Mouse (Mus musculus) gastrocnemius, adult 8-10 months (tissue): ENCODE measurements around the gene Krtap13-1. TPM values are rescaled to one million over a fixed set of nuclear protein-coding genes. Genes with fewer than 3 reads are reported as not detected.
"Not testable (repeated sequence)": the region's sequence is repeated elsewhere in the genome, so short reads cannot be mapped to it uniquely, and the experiment has no call there.

Experiments
- DNase-seq, 2 experiments: peaks; one replicate each; pipeline ENCODE4 v3.0.0; 2022; ENCODE audit warnings: low spot score in 2 of 2
- total RNA-seq, 4 experiments: library from RNA; stranded (reverse); gene quantifications; 2 replicates each; pipeline ENCODE4 v1.2.4; 2022

Gene Krtap13-1
- not detected for total RNA-seq

DNA sequence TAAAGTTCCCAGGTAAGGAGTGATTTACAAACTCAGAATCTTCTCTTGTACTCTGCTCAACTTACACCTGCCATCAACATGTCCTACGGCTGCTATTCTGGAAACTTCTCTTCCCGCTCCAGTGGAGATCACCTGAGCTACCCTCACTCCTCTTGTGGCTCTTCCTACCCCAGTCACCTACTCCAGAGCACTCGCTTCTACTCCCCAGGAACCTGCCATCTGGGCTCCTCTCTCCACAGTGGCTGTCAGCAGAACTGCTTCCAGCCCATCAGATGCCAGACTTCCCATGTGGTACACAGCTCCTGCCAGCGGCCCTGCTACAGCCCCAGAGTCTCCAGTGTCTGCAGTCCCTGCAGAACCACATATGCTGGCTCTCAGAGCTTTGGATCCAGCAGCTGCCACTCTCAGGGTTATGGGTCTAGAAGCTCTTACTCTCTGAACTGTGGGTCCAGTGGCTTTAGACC lies at the start of gene Krtap13-1:
TSS of gene Krtap13-1 (plus strand) at position 51 of the 464 bp plus-strand sequence.
- peak in 1 of 2 experiments; percentile 18 for DNase-seq

DNA sequence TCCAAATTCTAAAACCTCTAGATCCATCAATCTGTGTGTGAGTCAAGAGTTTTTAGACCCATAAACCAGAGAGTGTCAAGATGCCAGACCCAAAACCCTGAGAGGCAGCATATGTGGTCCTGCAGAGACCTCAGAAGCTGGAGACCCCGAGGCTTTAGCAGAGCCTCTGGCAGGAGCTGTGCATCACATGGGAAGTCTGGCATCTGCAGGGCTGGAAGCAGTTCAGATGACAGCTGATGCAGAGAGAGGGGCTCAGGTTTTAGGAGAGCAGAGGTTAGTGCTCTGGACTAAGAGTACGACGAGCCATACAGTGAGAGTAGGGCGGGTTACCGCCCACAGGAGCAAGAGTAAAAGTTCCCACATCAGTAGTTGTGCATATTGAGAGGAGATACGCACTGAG lies 49.6 kb upstream of the Krtap13-1 start:
- DNase-seq: no peak

DNA sequence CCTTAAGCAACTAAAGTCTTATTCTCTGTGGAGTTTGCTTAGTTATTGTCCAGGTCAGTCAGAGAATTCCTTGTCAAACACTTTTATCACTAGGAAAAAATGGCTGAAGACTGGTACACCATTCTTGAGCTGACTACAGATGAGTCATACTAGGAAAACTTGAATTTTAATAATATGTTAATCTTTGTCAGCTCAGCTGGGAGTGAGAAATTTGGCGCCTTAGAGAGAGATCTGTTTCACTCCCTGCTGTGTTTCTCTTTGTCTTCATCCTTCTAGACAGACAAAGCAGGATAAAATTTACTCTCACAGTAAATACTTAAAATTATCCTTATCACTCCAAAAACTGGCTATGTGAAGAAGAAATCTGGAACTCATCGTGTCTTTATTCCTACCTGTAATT lies 47.4 kb upstream of the Krtap13-1 start:
- DNase-seq: no peak

DNA sequence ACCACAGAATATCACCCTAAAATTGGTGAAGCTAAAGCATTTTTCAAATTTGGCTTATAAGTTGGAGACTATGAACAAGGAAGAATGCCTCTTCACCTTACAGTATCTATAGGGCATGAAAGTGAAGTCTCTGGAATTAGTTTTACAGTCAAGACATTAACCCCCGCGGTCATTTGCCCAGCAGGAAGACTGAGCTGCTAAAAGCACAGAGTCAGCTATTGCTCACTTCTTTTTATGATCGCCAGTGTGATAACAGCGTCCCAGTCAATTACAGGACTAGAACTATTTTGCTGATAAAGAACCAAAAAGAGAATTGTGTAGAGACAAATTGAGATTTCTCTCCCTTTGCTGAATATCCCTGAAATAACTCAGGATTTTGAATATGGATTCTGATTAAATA lies 32.4 kb upstream of the Krtap13-1 start:
- no peak for DNase-seq

DNA sequence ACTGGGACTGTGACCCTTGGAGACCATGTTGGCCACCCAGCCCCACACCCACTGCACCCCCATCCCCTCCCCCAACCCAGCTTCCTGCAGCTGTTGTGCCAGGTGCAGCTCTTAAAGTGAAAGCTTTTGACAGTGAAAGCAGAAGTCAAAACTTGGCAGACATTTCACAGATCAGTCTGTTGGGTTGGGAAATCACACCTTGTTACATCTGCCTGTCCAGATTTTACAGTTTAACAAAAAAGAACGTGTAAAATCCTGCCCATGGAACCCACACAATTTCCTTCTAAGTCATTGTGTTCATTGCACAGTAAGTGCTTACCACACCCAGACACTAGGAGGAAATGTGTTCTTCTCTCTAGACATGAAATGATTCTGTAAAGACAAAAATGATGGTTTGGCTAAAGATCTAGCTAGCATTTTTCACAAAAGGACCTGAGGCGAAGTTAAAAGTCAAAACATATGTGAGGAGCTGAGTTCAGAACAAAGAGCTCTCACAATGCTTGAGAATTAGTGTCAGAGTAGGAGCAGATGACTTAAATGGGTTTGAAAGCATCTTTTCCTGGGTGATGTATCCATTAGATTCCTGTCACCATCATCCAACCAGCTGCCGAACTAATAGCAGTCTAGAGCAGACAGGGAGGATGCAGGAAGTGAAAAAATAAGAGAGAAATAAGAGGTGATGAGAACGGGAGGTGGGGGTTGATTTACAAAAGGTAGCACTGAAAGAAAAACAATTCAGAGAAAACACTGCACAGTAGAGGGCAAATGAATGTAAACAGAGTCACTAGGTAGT lies 27.4 kb upstream of the Krtap13-1 start:
- no peak for DNase-seq

DNA sequence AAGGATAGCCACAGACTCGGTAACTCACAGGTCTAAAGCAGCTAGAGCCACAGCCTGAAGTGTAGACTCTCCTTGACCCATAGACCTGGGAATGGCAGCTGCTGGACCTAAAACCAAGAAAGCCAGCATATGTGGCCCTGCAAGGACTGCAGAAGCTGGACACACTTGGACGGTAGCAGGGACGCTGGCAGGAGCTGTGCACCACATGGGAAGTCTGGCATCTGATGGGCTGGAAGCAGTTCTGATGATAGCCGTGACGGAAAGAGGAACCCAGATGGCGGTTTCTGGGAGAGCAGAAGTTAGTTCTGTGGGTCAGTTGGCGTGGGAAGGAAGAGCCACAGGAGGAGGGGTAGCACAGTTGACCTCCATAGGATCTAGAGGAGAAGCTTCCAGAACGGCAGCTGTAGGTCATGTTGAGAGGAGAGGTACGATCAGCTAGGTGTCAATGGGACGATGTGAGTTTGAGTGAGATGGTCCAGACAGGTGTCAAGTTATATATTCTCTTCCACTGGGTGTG lies 21.1 kb upstream of the Krtap13-1 start, which contains the start of gene 2310061N02Rik:
TSS of gene 2310061N02Rik (minus strand) at position 467 of the 517 bp plus-strand sequence.
- DNase-seq: peak in 1 of 2 experiments; percentile 9

DNA sequence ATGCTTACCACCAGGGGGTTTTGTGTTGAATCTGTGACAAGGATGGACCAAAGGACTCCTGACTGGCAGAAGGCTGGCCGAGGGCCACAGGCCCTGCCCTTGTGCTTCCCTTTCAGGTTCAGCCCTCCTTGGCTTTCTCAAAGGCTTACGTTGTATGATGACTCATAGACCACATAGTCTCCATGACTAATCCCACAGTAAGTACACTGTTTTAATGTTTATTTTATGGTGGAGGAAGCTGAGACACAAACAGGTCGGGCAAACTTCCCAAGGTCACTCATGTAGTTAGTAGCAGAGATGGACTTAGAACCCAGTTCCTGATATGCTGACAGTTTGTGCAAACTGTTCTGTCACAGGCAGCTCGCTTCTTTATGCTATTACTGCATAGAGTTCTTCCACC lies 17.9 kb upstream of the Krtap13-1 start:
- DNase-seq: no peak

DNA sequence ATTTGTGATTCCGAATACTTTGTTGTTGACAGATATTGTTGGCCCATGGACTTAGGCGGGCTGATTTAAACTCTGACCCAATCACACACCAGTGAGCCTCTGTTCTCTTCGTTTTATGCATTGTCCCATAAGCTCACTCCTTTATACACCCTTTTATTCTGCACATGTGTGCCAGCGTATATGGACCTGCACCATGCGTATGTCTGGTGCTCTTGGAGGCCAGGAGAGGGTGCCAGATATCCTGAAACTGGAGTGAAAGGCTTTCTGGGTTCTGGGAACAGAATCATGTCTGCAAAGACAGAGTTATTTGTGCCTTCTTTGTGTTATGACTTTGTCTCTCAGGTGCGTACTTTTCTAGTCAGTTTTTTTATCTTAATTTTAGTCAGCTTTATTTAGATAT lies 17.4 kb upstream of the Krtap13-1 start:
- DNase-seq: no peak

DNA sequence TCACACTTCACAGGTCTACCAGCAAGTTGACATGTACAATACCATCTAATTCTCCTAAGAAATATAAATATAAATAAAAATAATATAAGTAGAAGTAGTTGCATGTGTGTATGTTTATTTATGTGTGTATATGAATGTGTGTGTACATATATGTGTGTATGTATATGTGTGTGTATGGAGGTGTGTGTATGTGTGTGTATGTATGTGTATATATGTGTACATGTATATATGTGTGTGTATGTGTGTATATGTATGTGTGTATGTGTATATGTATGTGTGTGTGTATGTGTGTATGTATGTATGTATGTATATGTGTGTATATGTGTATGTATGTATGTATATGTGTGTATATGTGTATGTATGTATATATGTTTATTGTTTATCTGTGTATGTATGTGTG lies 12.1 kb upstream of the Krtap13-1 start:
- DNase-seq: no peak

DNA sequence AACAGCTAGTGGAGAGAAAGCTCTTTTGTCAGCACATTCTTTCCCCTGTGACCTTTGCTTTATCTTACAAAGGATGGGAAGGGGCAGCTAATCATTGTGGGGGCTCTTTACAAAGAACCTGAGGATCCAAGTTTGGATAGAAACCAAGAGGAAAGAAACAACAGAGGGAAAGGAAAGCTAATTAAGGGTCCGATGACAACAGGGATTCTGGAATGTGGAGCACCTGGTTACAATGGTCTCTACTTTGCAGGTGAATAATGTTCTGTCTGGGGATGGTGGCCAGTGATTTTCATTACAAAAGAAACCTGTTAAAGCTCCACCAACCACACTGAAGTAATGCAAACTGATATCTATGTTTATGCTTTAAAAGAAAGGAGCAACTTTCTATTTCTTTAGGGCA lies 8.6 kb upstream of the Krtap13-1 start:
- no peak for DNase-seq

DNA sequence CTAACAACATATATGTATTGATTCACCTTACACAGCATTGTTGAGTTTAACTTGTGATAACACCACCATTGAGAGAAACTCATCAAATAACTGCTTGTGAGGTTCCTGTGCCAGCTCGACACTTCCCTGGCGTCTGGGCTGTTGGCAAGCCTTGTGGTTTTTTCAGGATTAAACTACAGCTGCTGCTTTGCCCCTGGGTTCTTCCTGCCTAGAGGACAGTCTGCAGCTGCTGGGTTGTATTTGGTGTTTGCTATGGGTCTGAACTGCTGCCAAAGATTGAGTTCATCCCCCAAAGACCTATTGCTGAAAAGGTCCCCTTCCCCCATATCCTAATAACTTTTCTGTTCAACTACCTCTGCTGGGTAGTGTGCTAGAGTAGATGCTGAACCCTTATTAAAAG lies 6.7 kb downstream of the Krtap13-1 start:
- no peak for DNase-seq

DNA sequence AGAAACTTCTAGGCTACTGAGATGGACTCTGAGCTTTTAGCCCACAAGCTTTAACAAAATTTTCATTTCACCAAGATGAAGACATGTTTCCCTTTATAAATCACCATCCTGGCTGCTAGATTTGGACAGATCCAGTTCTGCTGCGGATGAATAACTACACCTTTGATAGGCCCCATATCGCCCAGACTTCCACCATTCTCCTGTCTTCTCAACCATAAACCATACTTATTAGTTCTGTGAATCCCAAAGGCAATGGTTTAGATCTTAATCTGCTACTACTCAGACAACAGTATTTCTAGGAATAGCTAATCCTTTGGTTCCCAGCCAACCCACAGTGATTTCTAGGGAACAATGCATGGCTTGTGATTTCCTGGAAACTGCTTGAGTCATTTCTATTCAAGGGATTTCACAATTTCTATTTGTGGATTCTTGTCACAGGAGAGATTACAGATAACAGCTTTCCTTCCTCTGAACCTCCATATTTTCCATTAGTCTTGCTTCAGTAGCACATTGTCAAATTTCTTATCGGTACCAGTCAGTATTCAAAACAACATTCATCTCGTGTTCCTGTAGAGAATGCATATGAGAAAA lies 16.2 kb downstream of the Krtap13-1 start:
- DNase-seq: no peak

DNA sequence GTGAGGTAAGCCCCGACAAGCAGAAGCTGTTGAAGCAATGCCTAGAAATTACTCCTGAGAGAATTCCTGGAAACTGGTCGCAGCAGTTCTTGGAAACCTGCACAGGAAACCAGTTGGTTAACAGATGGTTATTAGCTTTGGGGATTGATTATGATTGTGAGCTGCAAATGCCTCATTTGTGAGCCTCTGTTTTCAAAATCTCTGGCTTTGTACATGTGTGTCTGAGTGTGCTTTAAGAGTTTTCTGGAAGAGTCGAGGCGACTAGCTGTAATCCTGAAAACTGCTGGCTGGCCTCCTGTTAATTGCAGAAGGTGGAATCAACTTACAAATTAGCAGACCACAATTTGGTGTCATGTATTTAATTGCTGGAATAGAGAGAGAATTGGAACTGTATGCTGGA lies 19.3 kb downstream of the Krtap13-1 start:
- DNase-seq: no peak

DNA sequence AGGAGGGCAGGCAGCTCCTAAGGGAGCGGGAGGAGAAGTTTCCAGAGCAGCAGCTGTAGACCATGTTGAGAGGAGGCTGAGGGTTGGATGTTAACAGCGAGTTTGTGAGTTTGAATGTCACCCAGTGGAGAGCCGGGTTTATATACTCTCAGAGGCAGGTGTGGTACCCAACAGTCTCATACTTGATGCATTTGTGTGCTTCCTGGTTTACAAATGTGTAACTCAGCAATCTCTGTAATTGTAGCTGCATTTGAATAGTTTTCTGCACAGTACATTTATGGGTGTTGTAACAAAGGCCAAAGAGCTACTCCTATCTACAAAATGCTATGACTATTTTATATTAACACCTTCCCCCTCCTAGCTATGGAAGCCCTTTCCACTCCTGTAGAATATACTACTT lies 22.9 kb downstream of the Krtap13-1 start, which contains the start of gene Krtap13:
TSS of gene Krtap13 (minus strand) at position 101 of the 400 bp plus-strand sequence.
- DNase-seq: not testable (repeated sequence)

DNA sequence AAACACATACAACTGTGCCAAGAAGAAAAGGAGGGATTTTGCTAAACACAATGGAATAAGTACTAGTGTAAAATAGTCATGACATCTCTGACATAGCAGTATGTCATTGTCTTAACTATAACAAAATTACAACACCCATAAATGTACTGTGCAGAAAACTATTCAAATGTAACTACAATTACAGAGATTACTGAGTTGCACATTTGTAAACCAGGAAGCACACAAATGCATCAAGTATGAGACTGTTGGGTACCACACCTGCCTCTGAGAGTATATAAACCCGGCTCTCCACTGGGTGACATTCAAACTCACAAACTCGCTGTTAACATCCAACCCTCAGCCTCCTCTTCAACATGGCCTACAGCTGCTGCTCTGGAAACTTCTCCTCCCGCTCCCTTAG lies 29.9 kb downstream of the Krtap13-1 start, which contains the start of gene 2310034C09Rik:
TSS of gene 2310034C09Rik (plus strand) at position 301 of the 400 bp plus-strand sequence.
- not testable (repeated sequence) for DNase-seq

DNA sequence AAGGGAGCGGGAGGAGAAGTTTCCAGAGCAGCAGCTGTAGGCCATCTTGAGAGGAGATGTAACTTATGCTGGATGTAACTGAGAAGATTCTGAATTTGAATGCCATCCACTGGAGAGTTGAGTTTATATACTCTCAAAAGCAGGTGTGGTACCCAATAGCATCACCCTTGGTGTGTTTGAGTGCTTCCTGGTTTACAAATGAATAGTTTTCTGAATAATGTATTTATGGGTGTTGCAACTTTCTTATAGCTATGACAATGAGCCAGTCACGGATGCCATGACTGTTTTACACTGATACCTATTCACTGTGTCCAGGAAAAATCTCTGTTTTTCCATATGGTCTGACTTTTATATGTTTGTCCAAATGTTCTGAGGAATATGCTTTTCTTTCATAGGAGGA lies 45.4 kb downstream of the Krtap13-1 start, which contains the start of gene 2310057N15Rik:
TSS of gene 2310057N15Rik (minus strand) at position 101 of the 400 bp plus-strand sequence.
- no peak for DNase-seq

DNA sequence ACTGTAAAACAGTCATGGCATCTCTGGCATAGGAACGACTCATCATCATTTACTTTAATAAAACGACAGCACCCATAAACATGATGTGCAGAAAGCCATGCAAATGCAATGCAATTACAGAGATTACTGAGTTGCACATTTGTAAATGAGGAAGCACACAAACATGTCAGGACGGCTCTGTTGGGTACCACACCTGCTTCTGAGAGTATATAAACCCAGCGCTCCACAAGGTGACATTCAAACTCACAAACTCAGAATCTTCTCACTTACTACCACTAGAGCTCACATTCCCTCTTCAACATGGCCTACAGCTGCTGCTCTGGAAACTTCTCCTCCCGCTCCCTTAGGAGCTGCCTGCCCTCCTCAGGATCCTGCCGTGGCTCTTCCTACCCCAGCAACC lies 48.9 kb downstream of the Krtap13-1 start, which contains the start of gene Gm5965:
TSS of gene Gm5965 (plus strand) at position 301 of the 400 bp plus-strand sequence.
- no peak for DNase-seq

Other genes with a start within 250 kb of the Krtap13-1 start
- gene Cldn17, start 221.9 kb upstream of the Krtap13-1 start, total RNA-seq: not detected
- gene Cldn8, start 165.7 kb upstream of the Krtap13-1 start, total RNA-seq: not detected
- gene Krtap24-1, start 116.6 kb upstream of the Krtap13-1 start, total RNA-seq: not detected
- gene 2310079G19Rik, start 101.2 kb upstream of the Krtap13-1 start, total RNA-seq: under 1 TPM in 3 of 4 experiments, not detected in 1; 0.35 to 0.75 (median 0.58) TPM
- gene Krtap26-1, start 81.1 kb upstream of the Krtap13-1 start, total RNA-seq: not detected
- not detected for gene Krtap27-1, start 57.2 kb upstream of the Krtap13-1 start, total RNA-seq
- not detected for gene 2310061N02Rik, start 20.9 kb upstream of the Krtap13-1 start, total RNA-seq
- gene Krtap13, start 22.8 kb downstream of the Krtap13-1 start, total RNA-seq: not detected
- gene 2310034C09Rik, start 30.0 kb downstream of the Krtap13-1 start, total RNA-seq: not detected
- not detected for gene 2310057N15Rik, start 45.3 kb downstream of the Krtap13-1 start, total RNA-seq
- gene Gm5965, start 49.0 kb downstream of the Krtap13-1 start, total RNA-seq: not detected
- gene Gm20741, start 83.4 kb downstream of the Krtap13-1 start, total RNA-seq: not detected
- not detected for gene Krtap15, start 91.4 kb downstream of the Krtap13-1 start, total RNA-seq
- not detected for gene Krtap14, start 97.3 kb downstream of the Krtap13-1 start, total RNA-seq
- not detected for gene Krtap19-1, start 140.5 kb downstream of the Krtap13-1 start, total RNA-seq
- not detected for gene Krtap19-2, start 145.4 kb downstream of the Krtap13-1 start, total RNA-seq
- not detected for gene Krtap19-3, start 149.2 kb downstream of the Krtap13-1 start, total RNA-seq
- gene Krtap19-4, start 156.2 kb downstream of the Krtap13-1 start, total RNA-seq: not detected
- gene Krtap19-5, start 167.6 kb downstream of the Krtap13-1 start, total RNA-seq: not detected
- not detected for gene Krtap19-9b, start 203.4 kb downstream of the Krtap13-1 start, total RNA-seq
- gene Krtap16-3, start 234.0 kb downstream of the Krtap13-1 start, total RNA-seq: not detected